Mouse (Mus musculus): ENCODE measurements at regions not wholly inside any gene's neighbourhood (a gene's known extent, or its start where the extent isn't known, plus 50 kb on each side); places are given as distances from the start of the nearest gene placed in this dataset.

GRCm38 (mm10) chr16:95903383-95903913 lies 87.3 kb downstream of the Psmg1 start:
- TF ChIP-seq CTCF (IDR thresholded peaks at IDR 0.05; ENCODE audit: extremely low read depth, insufficient read depth, low read length) (no peak), POLR2A (IDR thresholded peaks at IDR 0.05; ENCODE audit: extremely low read depth, insufficient read depth, low read length) (no peak)
